Mouse (Mus musculus): ENCODE data around the gene Cstf2t. TPM values are rescaled to one million over a fixed set of nuclear protein-coding genes. Genes with fewer than 3 reads are reported as not detected.

Gene Cstf2t
- polyA plus RNA-seq (2011; ENCODE audit: insufficient read depth, insufficient read length, low replicate concordance, missing spikeins): 5.6 and 8.4 TPM in 2 replicates

DNA sequence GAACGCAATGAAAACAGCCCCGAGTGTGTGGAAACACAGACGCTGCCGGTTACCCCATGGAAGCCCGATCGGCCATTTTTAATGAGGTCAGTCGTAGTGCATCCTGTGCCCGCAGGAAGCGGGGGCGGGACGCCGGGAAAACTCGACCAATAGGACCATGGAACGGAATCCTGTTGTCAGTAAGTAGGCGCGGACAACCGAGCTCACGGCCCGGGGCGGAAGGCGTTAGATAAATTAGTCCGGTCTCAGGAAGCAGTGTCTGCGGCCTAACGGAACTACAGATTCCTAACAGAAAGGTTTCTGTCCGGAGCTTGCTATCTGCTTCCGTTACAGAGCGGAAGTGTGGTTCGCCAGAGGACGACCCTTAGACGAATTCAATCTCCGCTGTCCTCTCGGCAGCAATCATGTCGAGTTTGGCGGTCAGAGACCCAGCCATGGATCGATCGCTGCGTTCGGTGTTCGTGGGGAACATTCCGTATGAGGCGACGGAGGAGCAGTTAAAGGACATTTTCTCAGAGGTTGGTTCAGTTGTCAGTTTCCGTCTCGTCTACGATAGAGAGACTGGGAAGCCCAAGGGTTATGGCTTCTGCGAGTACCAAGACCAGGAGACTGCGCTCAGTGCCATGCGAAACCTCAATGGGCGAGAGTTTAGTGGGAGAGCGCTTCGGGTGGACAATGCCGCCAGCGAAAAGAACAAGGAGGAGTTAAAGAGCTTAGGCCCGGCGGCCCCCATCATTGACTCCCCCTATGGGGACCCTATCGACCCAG lies at the start of gene Cstf2t:
Cstf2t (plus strand) TSS at position 176 of the 768 bp plus-strand sequence.
- no peak for TF ChIP-seq POLR2A (IDR thresholded peaks at IDR 0.05; ENCODE audit: borderline replicate concordance, control insufficient read depth, low read depth, low read length)
- no peak for TF ChIP-seq CTCF (IDR thresholded peaks at IDR 0.05; ENCODE audit: control insufficient read depth, insufficient read depth, low read length)
- H3K4me1 ChIP-seq (ENCODE audit: control insufficient read depth, insufficient read depth, low read length): peaks cover 5% of the 10 kb centered on the region
- 2% methylated on average over 56 of the region's 56 CpGs for WGBS
- H3K27ac ChIP-seq (ENCODE audit: control insufficient read depth, insufficient read depth, low read depth, low read length, poor library complexity): peak within 1 kb of the TSS; percentile 25
- H3K4me3 ChIP-seq (replicated peaks; ENCODE audit: control insufficient read depth, low read depth, low read length): peak within 1 kb of the TSS; percentile 88

DNA sequence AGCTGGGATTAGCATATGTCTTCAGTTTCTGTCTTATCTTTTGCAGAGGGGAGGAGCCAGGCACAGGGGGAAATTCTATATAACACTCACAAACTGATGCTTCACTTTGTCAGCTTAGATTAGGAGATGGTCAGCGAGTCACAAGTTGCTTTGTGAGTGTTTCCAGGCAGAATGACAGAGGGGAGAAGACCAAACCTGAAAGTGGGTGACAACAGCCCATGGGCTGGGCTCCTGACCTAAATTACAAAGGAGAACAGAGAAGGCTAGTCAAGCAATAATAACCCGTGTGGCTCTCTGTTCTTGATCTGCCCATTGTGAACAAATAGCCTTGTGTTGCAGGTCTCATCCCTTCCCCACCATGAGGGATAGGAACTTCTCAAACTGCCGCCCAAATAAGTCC lies 43.7 kb upstream of the Cstf2t start:
- no peak overlapping the region for H3K27ac ChIP-seq (ENCODE audit: control insufficient read depth, insufficient read depth, low read depth, low read length, poor library complexity)
- 74% methylated on average over 3 of the region's 3 CpGs for WGBS
- no peak for TF ChIP-seq CTCF (IDR thresholded peaks at IDR 0.05; ENCODE audit: control insufficient read depth, insufficient read depth, low read length)
- no peak overlapping the region for H3K4me3 ChIP-seq (replicated peaks; ENCODE audit: control insufficient read depth, low read depth, low read length)
- H3K4me1 ChIP-seq (ENCODE audit: control insufficient read depth, insufficient read depth, low read length): no peaks in the 10 kb centered on the region

DNA sequence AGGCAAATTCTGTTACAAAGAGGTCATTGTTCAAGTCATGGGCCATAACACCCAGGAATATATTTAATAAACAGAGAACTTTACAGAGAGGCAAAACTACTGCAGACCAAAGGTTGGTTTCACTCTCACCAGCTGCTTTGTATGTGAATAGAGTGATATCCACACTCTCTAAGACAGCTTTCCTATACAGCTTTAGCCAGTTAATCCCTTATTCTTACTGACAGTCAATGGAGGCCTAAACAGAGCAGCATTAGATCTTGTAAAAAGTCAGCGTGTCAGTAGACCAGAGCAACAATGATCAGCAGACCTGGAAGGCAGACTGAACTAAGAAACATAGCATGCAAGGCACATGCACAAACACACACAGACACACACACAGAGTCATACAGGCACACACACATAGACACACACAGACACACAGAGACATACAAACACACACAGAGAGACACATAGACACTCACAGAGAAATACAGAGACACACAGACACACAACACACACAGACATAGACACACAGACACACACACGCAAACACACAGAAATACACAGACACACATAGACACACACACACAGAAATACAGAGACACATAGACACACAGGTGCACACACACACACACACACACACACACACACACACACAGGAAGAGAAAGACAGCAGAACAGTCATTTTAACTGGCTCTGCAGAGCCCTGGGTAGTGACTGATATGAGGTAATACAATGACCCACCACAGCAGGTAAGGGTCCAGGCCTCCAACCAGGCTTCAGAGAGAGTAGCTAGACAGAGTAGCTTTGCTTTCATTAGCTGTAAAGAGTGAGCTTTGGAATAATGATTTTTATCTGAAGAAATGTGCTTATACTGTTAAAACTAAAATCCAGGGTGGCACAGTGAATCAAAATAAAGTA lies 41.4 kb upstream of the Cstf2t start:
- WGBS: 87% methylated on average over 2 of the region's 2 CpGs

DNA sequence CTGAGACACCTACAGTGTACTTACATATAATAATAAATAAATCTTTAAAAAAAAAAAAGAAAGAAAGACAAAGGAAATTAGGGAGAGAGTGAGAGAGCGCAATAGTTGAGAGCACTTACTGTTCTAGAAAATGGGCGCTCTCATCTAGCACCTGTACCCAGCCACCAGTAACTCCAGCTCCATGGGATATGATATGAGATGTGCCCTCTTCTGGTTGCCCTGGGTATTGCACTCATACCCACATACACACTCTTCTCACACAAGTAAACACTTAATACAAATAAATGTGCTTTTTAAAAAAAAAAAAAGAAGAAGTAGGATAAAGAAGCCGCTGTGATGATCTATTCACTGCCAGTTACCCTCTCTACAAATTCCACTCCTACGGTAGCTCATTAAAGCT lies 36.0 kb upstream of the Cstf2t start:
- WGBS: 87% methylated on average over 4 of the region's 4 CpGs
- Histone ChIP-seq H3K27ac (ENCODE audit: control insufficient read depth, insufficient read depth, low read depth, low read length, poor library complexity) (no peak overlapping the region), H3K4me3 (replicated peaks; ENCODE audit: control insufficient read depth, low read depth, low read length) (no peak overlapping the region), H3K4me1 (ENCODE audit: control insufficient read depth, insufficient read depth, low read length) (no peaks in the 10 kb centered on the region)
- TF ChIP-seq CTCF (IDR thresholded peaks at IDR 0.05; ENCODE audit: control insufficient read depth, insufficient read depth, low read length) (peak; percentile 18; the same call in 1 of the 2 replicates), POLR2A (IDR thresholded peaks at IDR 0.05; ENCODE audit: borderline replicate concordance, control insufficient read depth, low read depth, low read length) (no peak)

More for the DNA sequence above, 41.4 kb upstream of the Cstf2t start:
- Histone ChIP-seq H3K27ac (ENCODE audit: control insufficient read depth, insufficient read depth, low read depth, low read length, poor library complexity) (no peak overlapping the region), H3K4me1 (ENCODE audit: control insufficient read depth, insufficient read depth, low read length) (no peaks in the 10 kb centered on the region), H3K4me3 (replicated peaks; ENCODE audit: control insufficient read depth, low read depth, low read length) (no peak overlapping the region)
- TF ChIP-seq CTCF (IDR thresholded peaks at IDR 0.05; ENCODE audit: control insufficient read depth, insufficient read depth, low read length) (no peak), POLR2A (IDR thresholded peaks at IDR 0.05; ENCODE audit: borderline replicate concordance, control insufficient read depth, low read depth, low read length) (no peak)

DNA sequence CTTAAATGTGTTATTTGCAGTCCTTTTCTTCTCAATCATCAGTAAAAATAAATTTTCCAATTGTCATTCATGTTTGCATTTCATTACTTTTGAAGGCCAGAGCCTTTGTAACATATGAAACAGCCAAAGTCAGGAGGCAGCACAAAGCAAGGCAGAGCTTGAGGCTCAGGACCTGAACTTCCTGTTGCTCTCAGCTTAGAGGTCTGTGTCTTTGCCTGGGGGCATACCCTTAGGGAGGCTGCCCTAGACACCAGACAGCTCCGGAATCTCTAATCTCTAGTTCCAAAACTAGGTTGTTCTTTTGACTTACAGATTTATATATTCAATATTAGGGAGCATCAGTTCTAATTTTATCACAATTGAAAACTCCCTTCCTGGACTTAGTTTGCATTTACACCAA lies 17.9 kb upstream of the Cstf2t start:
- Histone ChIP-seq H3K4me1 (ENCODE audit: control insufficient read depth, insufficient read depth, low read length) (no peaks in the 10 kb centered on the region), H3K27ac (ENCODE audit: control insufficient read depth, insufficient read depth, low read depth, low read length, poor library complexity) (no peak overlapping the region), H3K4me3 (replicated peaks; ENCODE audit: control insufficient read depth, low read depth, low read length) (no peak overlapping the region)
- TF ChIP-seq POLR2A (IDR thresholded peaks at IDR 0.05; ENCODE audit: borderline replicate concordance, control insufficient read depth, low read depth, low read length) (no peak), CTCF (IDR thresholded peaks at IDR 0.05; ENCODE audit: control insufficient read depth, insufficient read depth, low read length) (no peak)
- 82% methylated on average over 1 of the region's 1 CpGs for WGBS

DNA sequence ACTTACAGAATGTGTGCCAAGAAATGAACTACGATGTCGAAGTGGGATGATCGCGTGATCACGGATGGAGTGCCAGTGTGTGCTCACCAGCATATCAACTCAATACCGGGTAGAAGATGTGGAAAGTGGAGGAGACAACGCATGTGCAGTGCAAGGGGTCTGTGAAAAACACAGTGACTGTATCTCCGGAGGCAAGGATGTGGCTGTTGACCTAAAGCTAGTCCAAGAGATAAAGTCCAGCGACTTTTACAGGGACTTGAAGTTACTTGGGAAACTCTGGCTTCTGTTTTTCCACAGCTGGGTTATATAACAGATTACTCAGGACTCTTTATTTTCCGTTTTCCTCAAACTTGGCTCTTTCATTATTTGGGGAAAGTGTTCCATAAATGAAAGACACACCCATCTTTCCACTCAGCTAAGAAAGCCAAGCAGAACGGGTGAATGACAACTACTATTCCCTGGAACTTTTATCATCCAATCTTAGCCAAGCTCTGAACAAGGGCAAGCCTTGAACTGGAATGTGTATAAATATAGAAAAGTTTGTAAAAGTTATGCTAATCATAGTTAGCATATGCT lies 17.3 kb upstream of the Cstf2t start:
- no peak overlapping the region for H3K4me3 ChIP-seq (replicated peaks; ENCODE audit: control insufficient read depth, low read depth, low read length)
- 83% methylated on average over 11 of the region's 11 CpGs for WGBS
- H3K27ac ChIP-seq (ENCODE audit: control insufficient read depth, insufficient read depth, low read depth, low read length, poor library complexity): no peak overlapping the region
- TF ChIP-seq CTCF (IDR thresholded peaks at IDR 0.05; ENCODE audit: control insufficient read depth, insufficient read depth, low read length) (no peak), POLR2A (IDR thresholded peaks at IDR 0.05; ENCODE audit: borderline replicate concordance, control insufficient read depth, low read depth, low read length) (no peak)
- no peaks in the 10 kb centered on the region for H3K4me1 ChIP-seq (ENCODE audit: control insufficient read depth, insufficient read depth, low read length)

DNA sequence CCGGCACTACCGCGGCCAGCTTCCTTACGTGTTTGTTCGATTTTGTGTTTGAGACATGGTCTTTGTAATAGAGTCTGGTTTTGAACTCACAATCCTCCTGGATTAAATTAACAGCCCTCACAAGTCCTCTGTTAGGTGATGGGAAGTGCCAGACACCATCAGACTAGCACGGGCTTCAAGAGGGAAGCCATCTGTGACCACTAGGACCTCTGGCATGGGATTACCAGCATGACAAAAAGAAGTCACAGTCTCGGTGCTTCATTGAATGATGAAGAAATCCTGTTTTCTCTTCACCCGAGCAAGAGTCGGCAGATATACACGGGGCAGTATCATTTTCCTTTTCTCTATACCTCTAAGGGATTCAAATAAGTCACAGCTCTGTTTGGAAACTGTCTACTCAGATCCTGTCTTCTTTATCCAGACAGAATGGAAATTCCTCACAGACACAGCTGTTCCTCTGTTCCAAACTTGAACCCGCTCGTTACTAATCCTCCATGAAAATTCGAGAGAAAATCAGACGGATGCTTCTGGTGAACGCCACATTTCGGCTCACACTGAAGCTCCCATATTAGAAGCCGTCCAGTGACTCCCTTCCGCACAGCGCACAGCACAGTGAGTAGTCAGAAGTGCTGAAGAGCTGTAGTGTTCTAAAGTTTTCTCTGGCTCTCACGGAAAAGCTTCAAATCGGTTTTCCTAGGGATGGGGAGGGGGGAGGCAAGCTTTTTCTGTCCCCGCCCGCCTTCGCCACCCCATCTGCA lies 8.5 kb upstream of the Cstf2t start:
- WGBS: 82% methylated on average over 24 of the region's 24 CpGs
- no peak overlapping the region for H3K27ac ChIP-seq (ENCODE audit: control insufficient read depth, insufficient read depth, low read depth, low read length, poor library complexity)

More for the DNA sequence above, 8.5 kb upstream of the Cstf2t start:
- no peak overlapping the region for H3K4me3 ChIP-seq (replicated peaks; ENCODE audit: control insufficient read depth, low read depth, low read length)
- H3K4me1 ChIP-seq (ENCODE audit: control insufficient read depth, insufficient read depth, low read length): no peaks in the 10 kb centered on the region
- TF ChIP-seq CTCF (IDR thresholded peaks at IDR 0.05; ENCODE audit: control insufficient read depth, insufficient read depth, low read length) (no peak), POLR2A (IDR thresholded peaks at IDR 0.05; ENCODE audit: borderline replicate concordance, control insufficient read depth, low read depth, low read length) (no peak)
